Mouse (Mus musculus) fibroblast of lung, adult 2 months (primary cell): ENCODE measurements at regions not wholly inside any gene's neighbourhood (a gene's known extent, or its start where the extent isn't known, plus 50 kb on each side); places are given as distances from the start of the nearest gene placed in this dataset.

ENCODE experiments used
- DNase-seq: peaks from one replicate; pipeline ENCODE4 v3.0.0-alpha.2; 2011; ENCODE audit warnings: low read depth

GRCm38 (mm10) chr2:57424879-57425278, 187.4 kb downstream of the Gpd2 start:
- DNase-seq, result no peak

GRCm38 (mm10) chr2:57425439-57425838, 188.0 kb downstream of the Gpd2 start:
- no peak for DNase-seq

GRCm38 (mm10) chr2:57450996-57451770, 213.7 kb downstream of the Gpd2 start:
- DNase-seq, result no peak

- peak; percentile 26 for DNase-seq
These were observed 216.7 kb downstream of the Gpd2 start for GRCm38 (mm10) chr2:57453896-57454679.

GRCm38 (mm10) chr2:57459901-57460300, 222.5 kb downstream of the Gpd2 start:
- DNase-seq, result no peak

- no peak for DNase-seq
These were observed 236.4 kb downstream of the Gpd2 start for GRCm38 (mm10) chr2:57473873-57474272.

DNA sequence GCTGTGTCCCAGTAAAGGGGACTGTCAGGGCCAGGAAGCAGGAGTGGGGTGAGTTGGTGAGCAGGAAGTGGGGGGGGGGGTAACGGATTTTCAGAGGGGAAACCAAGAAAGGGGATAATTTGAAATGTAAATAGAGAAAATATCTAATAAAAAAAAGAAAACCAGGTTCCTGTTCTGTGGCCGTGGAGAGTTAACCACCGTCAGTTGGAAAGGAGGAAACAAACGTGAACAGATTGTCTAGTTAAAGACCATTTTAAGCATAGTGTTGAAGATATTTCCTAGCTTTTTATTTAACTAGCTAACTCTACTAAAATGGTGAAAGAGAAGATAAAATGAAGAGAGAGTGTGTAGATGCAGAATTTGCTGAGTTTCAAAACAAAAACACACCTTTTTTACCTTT, 254.7 kb downstream of the Gpd2 start:
- no peak for DNase-seq

DNA sequence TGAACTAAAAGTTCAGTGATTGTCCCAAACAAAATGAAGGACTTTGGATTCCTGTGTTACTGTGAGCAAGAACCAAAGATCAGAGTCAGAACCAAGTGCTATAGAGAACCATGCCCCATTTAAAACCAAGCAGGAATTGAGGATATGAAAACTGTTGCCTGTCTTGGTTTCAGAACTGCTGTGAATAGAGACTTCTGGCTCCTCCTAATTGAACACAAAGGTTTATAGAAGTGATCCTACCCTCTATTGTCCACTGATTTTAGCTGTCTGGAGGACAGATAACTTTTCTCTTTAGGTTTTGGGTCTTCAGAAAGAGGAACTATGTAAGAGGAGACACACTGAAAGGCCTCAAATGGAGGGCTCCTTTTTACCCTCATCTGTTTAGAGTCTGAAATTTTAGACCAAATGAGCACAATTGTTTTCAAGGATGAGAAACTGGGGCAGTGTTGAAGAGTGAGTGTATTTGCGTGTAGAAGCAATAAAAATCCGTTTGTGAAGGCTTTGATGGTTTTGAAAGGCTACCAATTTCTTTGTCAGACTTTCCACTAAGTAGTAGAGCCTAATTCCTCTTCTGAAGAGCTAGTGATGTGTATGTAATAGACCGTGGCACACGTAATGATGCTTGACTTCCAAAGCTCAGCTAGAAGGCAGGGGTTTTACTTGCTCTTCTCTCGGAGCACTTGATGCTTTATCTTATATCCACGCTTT, 255.6 kb downstream of the Gpd2 start:
- DNase-seq, result no peak

DNA sequence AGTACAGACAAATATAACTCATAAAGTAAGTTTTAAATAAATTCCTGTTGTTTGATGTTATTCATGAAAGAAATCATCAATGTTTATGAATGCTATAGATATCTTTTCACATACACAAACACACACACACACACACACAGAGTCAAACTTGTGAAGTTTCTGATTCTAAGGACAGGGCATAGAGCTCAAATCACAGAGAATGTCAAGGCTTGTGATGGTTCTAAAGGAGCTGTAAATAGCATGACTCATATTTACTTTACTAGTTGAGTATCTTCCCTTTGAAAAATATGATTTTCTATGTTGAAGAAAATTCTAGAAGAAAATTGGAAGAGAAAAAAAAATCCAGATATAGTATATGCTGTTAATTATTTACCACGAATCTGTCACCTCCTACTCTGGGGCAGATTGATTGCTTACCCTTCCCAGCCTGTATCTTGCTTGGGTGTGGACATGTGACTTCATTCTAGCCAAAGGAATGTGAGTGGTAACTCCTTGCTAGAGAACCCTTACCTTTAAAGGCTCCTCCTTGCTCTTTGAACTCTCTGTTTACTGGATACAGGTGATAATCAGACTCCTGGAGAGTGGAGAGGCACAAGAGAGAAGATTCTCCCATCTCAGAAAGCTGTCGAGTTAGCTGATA, 259.0 kb downstream of the Gpd2 start:
- no peak for DNase-seq

DNA sequence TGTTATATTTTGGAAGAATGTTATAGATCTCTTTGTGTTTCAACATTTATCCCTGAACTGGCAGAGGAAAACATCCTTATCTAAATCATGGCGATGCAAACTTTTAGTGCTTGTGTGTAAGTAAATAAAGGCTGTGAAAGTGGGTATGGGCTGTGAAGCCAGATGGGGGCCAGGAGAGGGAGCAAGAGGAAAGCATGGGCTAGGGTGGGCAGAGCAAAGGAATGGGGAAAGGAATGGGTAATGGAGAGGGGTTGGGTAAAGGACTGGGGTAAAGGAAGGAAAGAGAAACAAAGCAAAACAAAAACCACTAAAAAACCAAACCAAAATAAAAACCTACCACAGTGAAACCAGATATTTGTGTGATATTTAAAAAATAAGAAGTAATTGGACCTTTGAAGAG, 260.5 kb downstream of the Gpd2 start:
- no peak for DNase-seq

DNA sequence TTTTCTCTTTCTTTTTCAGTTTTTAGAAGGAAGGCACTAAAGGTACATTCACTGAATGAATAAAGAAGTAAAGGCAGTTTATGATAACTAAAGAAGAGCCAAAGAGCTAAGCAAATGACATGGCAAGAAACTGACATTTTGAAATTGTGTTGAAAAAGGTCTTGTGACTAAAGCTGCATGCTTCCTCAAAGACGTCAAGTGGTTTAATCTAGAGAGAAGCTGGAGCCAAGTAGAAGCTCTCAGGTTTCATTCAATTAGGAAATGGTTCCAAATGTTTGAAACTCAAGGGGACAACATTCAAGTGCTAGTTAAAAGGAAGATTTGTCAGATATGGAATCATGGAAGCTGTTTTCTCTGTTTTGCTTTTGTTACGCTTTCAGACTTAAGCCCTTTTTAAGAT, 267.2 kb downstream of the Gpd2 start:
- peak; percentile 4 for DNase-seq

DNA sequence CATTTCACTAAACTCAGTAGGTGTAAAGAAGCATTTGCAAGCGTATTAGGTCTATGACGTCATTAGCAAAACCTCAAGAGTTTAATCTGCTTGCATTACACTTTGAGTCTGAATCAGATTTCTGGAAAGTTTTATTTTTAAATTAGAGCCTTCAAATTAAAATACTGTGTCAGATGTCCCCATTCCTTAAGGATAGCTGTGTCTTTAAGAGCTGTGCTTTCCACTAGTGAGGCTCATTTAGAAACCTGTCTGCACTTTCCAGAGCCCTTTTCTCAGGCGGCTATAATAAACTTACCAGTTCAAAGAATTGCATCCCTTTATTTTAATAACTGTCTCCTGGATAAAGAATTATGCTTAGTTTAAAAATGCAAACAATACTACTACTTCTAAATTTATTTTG, 285.0 kb downstream of the Gpd2 start:
- no peak for DNase-seq

- DNase-seq, result no peak
These were observed 285.5 kb downstream of the Gpd2 start for GRCm38 (mm10) chr2:57522983-57523382.

DNA sequence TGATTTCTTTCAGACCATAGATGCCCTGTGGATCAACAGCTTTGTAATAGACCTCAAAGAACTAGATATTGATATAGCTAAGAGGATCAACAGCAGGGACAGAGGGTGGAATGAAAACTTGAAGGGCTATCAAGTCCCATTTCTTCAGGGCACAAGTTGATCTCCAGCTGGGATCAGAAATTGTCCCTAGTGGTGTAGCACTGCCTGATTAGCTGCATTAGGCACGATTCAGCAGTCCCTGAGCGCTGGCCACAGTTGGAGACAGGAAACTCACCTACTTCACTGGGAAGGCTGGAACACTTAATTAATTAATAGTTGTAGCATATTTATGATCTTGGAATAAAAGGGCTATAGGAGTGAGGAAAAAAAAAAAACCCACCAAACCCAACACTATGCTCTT, 290.5 kb downstream of the Gpd2 start:
- DNase-seq, result no peak

DNA sequence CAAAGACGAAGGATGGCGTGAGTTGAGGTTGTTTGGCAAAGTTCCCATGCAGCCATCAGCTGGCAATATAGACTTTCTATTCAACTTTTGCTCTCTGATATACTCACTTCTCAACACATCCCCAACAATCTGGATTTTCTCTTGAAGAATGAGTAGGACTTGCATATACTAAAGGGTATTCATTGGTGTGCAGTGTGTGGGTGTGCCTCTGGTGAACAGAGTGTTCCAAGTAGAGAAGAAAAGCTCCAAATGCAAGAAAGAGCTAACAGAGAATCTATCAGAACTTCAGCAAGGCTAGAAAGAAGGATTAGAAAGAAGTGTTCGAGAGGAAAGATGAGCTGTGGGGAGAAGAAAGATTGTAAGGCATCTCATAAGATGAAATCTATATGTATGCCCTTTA, 302.4 kb downstream of the Gpd2 start:
- no peak for DNase-seq

DNA sequence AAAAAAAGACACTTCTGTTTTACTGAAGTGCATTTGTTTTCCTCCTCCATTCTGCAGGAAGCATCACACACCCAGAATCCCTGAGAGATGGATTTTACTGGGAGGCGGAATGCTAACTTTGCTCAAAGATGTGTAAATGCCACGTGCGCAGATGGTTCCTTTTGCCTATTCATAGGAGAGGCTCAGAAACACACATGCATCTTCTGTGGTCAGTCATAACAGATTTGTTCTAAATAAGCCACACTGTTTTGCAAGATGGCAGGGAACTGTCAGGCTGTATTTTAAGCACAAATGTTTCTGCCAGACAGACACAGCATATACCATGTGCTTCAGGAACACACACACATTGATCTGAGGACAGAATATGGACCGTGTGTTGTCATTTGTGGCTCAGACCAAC, 327.8 kb downstream of the Gpd2 start:
- DNase-seq, result no peak

DNA sequence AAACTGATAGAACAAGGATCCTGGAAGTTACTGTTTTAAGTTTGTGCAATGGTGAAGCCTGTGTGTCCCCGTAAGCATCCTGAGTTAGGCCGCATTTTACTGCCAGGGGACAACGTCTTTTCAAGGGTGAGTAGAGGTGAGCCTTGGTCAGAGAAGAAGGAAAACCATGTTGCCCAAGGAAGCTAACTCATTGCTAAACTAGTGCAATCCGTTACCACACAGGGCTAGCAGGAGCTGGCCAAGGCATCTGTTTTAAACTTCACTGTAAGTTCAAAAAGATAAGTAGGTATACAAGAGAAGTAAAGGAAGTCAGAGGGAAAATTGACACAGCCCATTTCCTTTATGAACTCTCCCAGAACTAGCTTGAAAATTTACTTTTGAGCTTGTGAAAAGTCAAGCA, 328.7 kb downstream of the Gpd2 start:
- no peak for DNase-seq

DNA sequence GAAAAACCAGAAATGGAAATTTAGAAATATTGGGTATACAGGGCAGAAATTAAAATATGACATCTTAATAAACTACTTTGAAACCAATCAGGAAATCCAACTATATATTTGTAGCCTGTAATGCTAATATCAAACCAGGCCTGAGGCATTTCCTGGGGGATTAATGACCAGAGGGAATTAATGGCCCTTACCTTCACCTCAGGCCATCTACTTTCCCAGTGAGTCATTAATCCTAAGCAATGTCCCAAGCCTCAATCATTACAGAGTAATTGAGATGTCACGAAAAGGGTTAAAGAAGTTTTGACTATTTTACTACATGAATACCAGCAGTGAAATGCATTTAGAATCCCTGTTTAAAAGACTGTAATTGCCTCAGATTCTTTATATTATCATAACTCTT, 329.7 kb downstream of the Gpd2 start:
- DNase-seq, result no peak

- no peak for DNase-seq
These were observed 349.6 kb downstream of the Gpd2 start for GRCm38 (mm10) chr2:57587065-57587464.

GRCm38 (mm10) chr2:57593558-57593957, 356.1 kb downstream of the Gpd2 start:
- DNase-seq, result no peak

GRCm38 (mm10) chr2:57597694-57598358, 360.4 kb downstream of the Gpd2 start:
- no peak for DNase-seq

DNA sequence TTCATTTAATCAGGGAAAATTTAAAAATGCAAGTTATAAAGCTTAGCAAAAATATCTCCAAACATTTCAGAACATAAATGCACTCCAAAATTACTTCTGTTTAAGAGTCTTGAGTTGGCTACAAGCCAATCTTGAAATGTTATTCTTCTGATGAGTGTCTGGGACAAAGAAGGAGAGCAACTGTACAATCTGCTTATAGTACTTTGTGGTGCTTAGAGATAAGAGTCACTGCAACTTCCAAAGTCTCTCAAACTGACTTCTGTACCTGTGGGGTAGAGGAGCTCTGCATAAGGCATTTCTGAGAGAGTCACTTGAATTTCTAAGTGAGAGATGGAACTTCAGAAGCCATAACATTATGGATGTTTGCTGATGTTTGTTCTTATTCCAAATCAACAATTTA, 374.2 kb downstream of the Gpd2 start:
- no peak for DNase-seq
